Mouse (Mus musculus) splenic B cell, adult 2 months (primary cell): ENCODE results near the gene Nostrin.
A peak's percentile ranks its signal among the peaks of the same experiment; 100 is the strongest.

Experiments
- DNase-seq: peaks from one replicate; pipeline ENCODE4 v3.0.0-alpha.2; 2011; ENCODE audit warnings: low read depth, low spot score
- H3K27me3 ChIP-seq: 2 replicates; pipeline ENCODE4 v1.6.1; 2012; ENCODE audit warnings: mild to moderate bottlenecking, low read length, moderate library complexity, mixed read lengths; ENCODE audit not compliant: control insufficient read depth, poor library complexity, insufficient read depth, severe bottlenecking
- H3K36me3 ChIP-seq: 2 replicates; pipeline ENCODE4 v1.6.1; 2012; ENCODE audit warnings: mild to moderate bottlenecking, low read length, moderate library complexity, mixed read lengths; ENCODE audit not compliant: control insufficient read depth, poor library complexity, insufficient read depth, severe bottlenecking

The Nostrin gene

GRCm38 (mm10) chr2:69135661-69136576, at the start of gene Nostrin:
TSS of gene Nostrin (plus strand) at chr2:69135800.
- Histone ChIP-seq H3K27me3 (no peaks in the 10 kb centered on the region), H3K36me3 (no peaks in the 10 kb centered on the region)
- DNase-seq: peak; percentile 6

DNA sequence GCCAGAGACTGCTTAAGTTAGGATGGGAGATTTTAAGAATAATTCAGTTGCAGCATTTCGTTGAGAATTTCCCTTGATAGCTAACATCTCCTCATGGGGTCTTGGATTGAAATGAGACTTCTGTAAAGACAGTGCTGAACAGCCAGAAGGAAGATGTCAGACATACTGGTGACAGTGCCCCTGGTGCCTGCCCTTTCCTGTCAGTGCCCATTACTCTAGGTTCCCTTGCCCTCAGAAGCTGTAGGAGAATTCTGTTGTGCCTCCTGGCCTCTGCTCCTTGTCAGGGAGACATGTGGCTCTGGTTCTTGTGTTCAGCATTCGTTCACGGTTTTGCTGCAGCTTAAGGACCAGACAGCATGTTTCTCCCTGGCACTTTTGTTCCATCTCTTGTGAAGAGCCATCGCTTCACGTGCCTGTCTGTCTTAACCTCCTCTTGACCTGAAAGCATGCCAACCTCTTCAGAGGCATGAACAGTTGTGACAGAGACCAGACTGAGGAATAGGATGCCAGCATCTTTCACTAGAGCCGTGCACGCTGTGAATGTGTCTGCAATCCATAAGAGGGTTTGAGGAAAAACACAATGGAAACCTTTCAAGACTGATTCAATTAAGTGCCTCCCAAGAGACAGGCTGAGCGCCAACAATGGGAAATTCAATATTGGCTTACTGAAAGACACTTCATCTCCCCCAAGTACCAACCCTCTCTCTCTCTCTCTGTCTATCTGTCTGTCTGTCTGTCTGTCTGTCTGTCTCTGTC, 48.9 kb upstream of the Nostrin start:
- DNase-seq: no peak
- Histone ChIP-seq H3K36me3 (no peaks in the 10 kb centered on the region), H3K27me3 (no peaks in the 10 kb centered on the region)

DNA sequence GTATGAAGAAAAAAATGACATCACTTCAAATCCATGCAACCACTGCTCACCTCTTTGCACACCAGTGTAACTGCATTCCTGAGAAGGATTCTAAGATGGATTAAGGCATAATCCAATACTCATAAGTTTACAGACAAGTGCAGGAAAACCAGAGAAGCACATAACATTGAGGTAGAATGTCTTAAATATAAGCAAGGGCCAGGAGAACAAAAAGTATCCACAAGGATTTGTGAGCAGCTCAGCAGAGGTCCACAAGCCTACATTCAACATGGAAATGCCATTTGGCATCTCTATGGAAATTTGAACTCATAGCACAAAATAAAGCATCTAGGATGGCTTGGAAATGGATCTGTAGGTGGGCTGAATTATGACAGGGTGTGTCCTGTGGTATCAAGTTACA, 39.8 kb upstream of the Nostrin start:
- DNase-seq: no peak
- no peaks in the 10 kb centered on the region for H3K36me3 ChIP-seq
- no peaks in the 10 kb centered on the region for H3K27me3 ChIP-seq

- DNase-seq: no peak
- Histone ChIP-seq H3K36me3 (no peaks in the 10 kb centered on the region), H3K27me3 (no peaks in the 10 kb centered on the region)
Measured at GRCm38 (mm10) chr2:69096821-69097220, 38.8 kb upstream of the Nostrin start.

DNA sequence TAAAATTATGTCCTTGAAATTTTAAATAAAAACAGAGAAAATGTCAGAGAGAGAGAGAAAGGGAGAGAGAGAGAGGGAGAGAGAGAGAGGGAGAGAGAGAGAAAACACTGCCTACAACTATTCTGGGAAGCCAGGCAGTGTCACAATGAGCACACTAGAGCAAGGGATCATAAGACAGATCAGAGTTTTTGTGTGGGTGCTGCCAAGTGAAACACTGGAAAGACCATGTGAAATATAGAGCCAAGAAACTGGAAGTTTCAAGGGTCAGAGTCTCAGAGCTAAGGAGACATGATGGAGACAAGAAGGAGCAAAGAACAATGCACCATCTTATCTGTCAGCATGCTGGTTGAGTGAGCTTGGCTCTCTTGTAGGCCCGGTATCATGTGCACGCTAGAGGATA, 38.1 kb upstream of the Nostrin start:
- no peak for DNase-seq
- Histone ChIP-seq H3K27me3 (no peaks in the 10 kb centered on the region), H3K36me3 (no peaks in the 10 kb centered on the region)

DNA sequence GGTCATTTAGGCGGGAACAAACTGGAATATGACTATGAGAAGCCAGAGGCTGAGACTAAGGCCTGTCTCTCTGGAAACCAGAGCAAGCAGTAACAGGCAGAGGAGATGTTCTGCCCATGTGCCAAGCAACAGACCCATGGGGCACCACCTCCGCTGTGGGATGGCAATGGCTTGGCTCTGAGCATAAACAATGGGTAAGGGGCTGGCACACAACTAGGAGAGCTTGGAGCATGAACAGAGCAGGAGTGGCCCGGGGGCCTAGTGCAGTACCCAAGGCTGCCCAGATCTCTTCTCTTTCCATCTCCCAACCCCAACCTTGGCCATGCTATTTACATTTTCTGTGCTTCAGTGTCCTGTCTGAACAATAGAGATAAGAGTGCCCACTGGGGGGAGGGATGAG, 36.9 kb upstream of the Nostrin start:
- no peak for DNase-seq
- Histone ChIP-seq H3K36me3 (no peaks in the 10 kb centered on the region), H3K27me3 (no peaks in the 10 kb centered on the region)

DNA sequence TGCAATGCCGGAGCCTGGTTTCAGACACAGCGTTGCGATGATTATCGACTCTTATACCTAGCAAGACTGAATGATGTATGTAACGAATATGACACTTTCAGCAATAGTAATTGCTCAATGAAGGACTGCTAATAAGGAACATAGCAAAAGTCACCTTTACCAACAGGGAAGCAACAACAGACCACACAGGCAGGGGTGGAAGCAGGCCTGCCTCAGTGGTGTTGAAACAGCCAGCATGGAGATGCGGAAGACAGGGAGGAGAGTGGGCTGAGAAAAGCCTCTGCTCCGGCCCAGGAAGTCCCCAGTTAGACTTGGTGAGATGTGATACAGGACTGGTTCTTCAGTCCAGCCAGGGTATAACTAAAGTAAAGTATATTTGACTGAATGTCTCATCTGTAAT, 36.5 kb upstream of the Nostrin start:
- no peaks in the 10 kb centered on the region for H3K27me3 ChIP-seq
- no peak for DNase-seq
- no peaks in the 10 kb centered on the region for H3K36me3 ChIP-seq

GRCm38 (mm10) chr2:69100706-69101105, 34.9 kb upstream of the Nostrin start:
- H3K27me3 ChIP-seq: no peaks in the 10 kb centered on the region
- H3K36me3 ChIP-seq: no peaks in the 10 kb centered on the region
- DNase-seq: peak; percentile 58

DNA sequence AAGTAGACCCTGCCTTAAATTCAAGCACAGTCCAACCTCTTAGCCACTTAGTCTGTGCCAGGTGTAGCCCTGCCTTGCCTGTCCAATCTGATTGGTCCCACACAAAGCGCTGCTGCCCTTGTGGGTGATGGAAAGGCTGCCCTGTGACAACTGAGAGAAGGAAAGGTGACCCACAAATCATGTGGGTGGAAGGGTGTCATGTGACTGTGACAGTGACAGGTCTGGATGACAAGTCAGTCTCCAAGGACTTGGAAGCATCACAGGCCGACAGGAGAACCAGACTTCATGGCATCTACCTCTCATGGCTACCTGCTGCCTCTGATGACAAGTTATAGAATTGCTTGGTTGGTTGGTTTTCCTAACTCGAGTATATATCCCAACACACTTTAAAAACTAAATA, 32.1 kb upstream of the Nostrin start:
- H3K27me3 ChIP-seq: no peaks in the 10 kb centered on the region

DNA sequence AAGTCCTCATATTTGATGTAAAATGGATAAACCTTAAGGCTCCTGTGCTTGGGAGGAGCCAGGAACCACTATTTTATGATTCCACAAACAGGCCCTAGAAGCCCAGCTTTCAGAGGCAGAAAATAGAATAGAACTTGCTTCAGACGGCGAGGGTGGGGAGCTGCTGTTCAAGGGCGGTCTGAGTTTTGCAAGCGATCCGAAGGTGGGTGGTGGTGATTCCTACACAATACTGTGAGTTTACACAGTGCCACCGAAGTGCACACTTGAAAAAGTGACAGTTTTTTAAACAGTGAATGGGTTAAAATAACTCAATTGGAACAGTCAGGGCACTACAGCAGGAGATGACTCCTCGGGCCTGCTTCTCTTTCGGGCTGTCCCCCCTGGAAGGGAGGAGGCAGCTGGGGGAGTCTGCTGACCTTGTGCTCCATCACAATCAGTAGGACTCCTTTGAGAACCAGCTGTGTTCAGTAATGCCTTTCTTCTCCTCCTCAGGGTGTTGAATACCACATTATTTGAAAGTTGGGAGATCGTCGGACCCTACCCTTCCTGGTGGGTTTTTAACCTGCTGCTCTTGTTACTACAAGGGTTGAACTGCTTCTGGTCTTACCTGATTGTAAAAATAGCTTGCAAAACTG, 31.0 kb upstream of the Nostrin start:
- no peaks in the 10 kb centered on the region for H3K36me3 ChIP-seq
- H3K27me3 ChIP-seq: no peaks in the 10 kb centered on the region
- no peak for DNase-seq

More for the DNA sequence above, 32.1 kb upstream of the Nostrin start:
- no peak for DNase-seq
- no peaks in the 10 kb centered on the region for H3K36me3 ChIP-seq

- H3K27me3 ChIP-seq: no peaks in the 10 kb centered on the region
- H3K36me3 ChIP-seq: no peaks in the 10 kb centered on the region
- DNase-seq: no peak
Measured at GRCm38 (mm10) chr2:69109246-69109645, 26.4 kb upstream of the Nostrin start.

GRCm38 (mm10) chr2:69109710-69110109, 25.9 kb upstream of the Nostrin start:
- H3K27me3 ChIP-seq: no peaks in the 10 kb centered on the region
- no peak for DNase-seq
- no peaks in the 10 kb centered on the region for H3K36me3 ChIP-seq

DNA sequence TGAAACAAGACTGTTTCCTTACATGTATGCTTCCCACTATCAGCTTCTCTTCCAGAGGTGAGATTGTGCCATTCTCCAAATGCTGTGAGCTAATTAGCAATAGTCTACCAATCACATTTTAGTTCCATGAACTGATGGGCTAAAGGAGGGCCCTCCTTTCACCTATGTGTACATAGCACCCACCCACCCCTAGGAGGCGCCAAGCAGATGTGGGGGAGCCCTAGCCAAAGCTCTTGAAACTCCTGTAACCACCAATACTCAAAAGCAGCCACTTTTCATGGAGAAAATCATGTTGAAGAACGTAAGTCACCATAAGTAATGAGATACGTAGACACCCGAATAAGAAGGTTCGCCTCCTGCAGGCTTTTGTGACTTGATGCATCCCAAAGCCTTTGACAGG, 23.0 kb upstream of the Nostrin start:
- no peaks in the 10 kb centered on the region for H3K27me3 ChIP-seq
- H3K36me3 ChIP-seq: no peaks in the 10 kb centered on the region

DNA sequence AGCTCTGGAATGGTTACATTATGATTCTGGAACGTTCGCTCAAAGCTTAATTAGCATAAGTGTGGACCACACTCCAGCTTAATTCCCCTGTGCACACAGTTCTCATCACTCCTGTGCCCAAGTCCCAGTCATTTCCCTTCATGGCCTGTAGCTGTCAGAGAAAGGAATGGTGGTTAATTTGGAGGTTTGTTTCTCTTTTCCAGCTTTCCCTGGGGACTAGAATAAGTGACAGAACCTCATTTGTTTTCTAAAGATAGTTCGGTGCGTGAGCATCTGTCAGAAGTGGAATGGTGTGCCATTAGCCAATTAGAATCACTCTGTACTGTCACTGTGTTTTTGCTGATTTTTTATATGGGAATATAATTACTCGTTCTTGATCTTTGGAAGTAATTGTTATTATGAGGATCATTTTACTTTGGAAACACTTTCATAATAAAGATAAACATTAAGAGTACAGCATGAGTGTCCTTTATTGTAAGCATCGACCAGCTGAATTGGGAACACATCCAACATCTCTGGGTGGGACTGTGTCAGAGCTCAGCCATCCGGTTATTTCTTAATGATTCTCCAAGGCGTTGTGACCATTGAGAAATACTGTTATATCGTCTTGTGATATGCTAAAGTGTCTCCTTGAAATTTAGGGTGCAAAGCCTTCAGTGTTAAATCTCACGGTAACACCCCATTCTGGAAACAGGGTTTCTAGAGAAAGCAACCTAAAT, 21.6 kb upstream of the Nostrin start:
- no peaks in the 10 kb centered on the region for H3K36me3 ChIP-seq
- DNase-seq: no peak
- H3K27me3 ChIP-seq: no peaks in the 10 kb centered on the region

More for the DNA sequence above, 23.0 kb upstream of the Nostrin start:
- no peak for DNase-seq
